ENCODE assay signal across 8 mouse cellular contexts in the genomic region with DNA sequence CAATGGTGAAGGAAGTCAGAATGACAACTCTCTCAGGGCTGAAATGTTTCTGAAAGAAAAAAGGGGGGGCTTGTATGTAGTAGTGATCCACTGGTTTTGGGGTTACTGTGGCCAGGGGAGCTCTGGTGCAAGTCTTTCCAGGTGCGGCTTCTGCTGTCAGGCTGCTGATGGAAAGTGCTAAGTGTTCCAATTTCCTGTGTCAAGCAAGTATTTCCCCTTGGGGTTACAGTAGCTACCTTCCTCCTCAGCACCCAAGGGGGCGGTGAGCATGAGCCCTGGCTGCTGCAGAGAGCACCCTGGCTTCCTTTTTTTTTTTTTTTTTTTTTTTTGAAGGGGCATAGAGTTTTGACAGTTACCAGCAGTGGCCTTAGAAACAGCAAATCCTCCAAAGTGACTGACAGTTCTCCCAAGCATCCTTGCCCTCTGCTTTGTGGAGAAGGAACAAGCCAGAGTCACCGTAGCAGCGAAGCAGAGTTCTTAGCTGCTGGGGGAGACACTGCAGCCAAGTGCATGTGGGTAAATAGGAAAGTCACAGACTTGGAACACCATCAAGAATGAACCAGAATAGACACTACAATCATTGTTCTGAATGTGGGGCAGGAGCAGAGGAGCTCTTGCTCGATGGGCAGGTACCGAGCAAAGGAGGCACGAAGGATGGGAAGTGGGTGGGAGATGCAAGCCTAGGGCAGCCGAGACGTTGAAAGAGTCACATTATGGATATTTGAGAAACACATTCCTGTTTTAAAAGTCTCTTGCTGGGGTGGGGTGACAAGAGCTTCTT.
DNase-seq lines count a peak whose midpoint lies in the region; ATAC-seq and TF ChIP-seq lines count a peak whose summit lies in the region.
"Had no signal": no experiment of that assay in that cellular context is flagged by ENCODE, and none has a peak within 500 bp of the region (broad histone marks: within the 10 kb centered on the region; RNA-seq: fewer than 3 reads in every experiment).

No protein-coding gene starts in this region.

- DNase-seq in limb, embryonic 10.5 days (ENCODE audit: low spot score) = no peak
- peak; percentile 47 for DNase-seq in MEL-GATA-1-ER (ENCODE audit: extremely low read depth, low read depth)
- DNase-seq in frontal cortex, adult 2 months (ENCODE audit: extremely low spot score in 1 of 2, low spot score in 1 of 2) = no peak
- no peak for DNase-seq in ovary, postnatal 10 days (ENCODE audit: low spot score)
- DNase-seq: right cerebral cortex, postnatal 14 days had no signal

- peak overlapping the region; percentile 59; the same call in 1 of the 2 replicates for H3K27ac ChIP-seq in limb, embryonic 15.5 days
- no peak overlapping the region for H3K27ac ChIP-seq in limb, embryonic 10.5 days
- H3K27ac ChIP-seq in small intestine, adult 2 months (ENCODE audit: insufficient read depth, low read depth, low read length) = peak overlapping the region; percentile 13; the same call in 1 of the 2 replicates

- no peak overlapping the region for H3K4me3 ChIP-seq in limb, embryonic 15.5 days
- no peak overlapping the region for H3K4me3 ChIP-seq in limb, embryonic 10.5 days
- no peak overlapping the region for H3K4me3 ChIP-seq in small intestine, adult 2 months (ENCODE audit: low read depth, low read length)

- ATAC-seq in limb, embryonic 15.5 days (ENCODE audit: insufficient number of reproducible peaks, low FRiP score, low TSS enrichment, low read depth) = no peak
- ATAC-seq in common myeloid progenitor, adult 5-6 weeks (replicated peaks; ENCODE audit: low read depth, poor library complexity, severe bottlenecking) = peak; percentile 85

- H3K27me3 ChIP-seq in limb, embryonic 15.5 days = no peaks in the 10 kb centered on the region
- no peaks in the 10 kb centered on the region for H3K27me3 ChIP-seq in limb, embryonic 10.5 days (ENCODE audit: low read depth, poor library complexity, severe bottlenecking)
- no peaks in the 10 kb centered on the region for H3K27me3 ChIP-seq in small intestine, adult 2 months (ENCODE audit: control insufficient read depth, insufficient read depth, low read length)

- no peak for TF ChIP-seq CTCF in small intestine, adult 2 months (IDR thresholded peaks at IDR 0.05; ENCODE audit: extremely low read depth, insufficient read length, insufficient replicate concordance, low read depth, low read length)

- no peak for TF ChIP-seq POLR2A in small intestine, adult 2 months (IDR thresholded peaks at IDR 0.05; ENCODE audit: low read depth, low read length)

- no peak overlapping the region for H3K4me2 ChIP-seq in limb, embryonic 15.5 days

- 0 out of 2 replicates have a peak, but pooled peaks cover 2% of the 10 kb centered on the region for H3K36me3 ChIP-seq in limb, embryonic 15.5 days
- no peaks in the 10 kb centered on the region for H3K36me3 ChIP-seq in limb, embryonic 10.5 days
- H3K36me3 ChIP-seq in small intestine, adult 2 months (ENCODE audit: control insufficient read depth, insufficient read depth, low read length) = no peaks in the 10 kb centered on the region; the same call in 1 of the 2 replicates

- H3K9ac ChIP-seq in limb, embryonic 15.5 days = no peak overlapping the region

- peaks cover 23% of the 10 kb centered on the region for H3K4me1 ChIP-seq in limb, embryonic 15.5 days
- H3K4me1 ChIP-seq in limb, embryonic 10.5 days = peaks cover 7% of the 10 kb centered on the region
- peaks cover 23% of the 10 kb centered on the region for H3K4me1 ChIP-seq in small intestine, adult 2 months (ENCODE audit: control insufficient read depth, insufficient read depth, insufficient read length, low read length)

- 69% methylated on average over 9 of the region's 9 CpGs for WGBS in limb, embryonic 15.5 days
- 93% methylated on average over 9 of the region's 9 CpGs for WGBS in limb, embryonic 10.5 days
- 73% methylated on average over 9 of the region's 9 CpGs for WGBS in small intestine, adult 2 months

- no peaks in the 10 kb centered on the region for H3K9me3 ChIP-seq in limb, embryonic 15.5 days
- no peaks in the 10 kb centered on the region for H3K9me3 ChIP-seq in limb, embryonic 10.5 days (replicated peaks)
